In genomic region chr5:35596169-35597160, GRCm38 (mm10) we compare ENCODE assay signal across 14 mouse cellular contexts. TPM values are rescaled to one million over a fixed set of nuclear protein-coding genes. Genes with fewer than 3 reads are reported as not detected.
DNase-seq lines count a peak whose midpoint lies in the region; ATAC-seq and TF ChIP-seq lines count a peak whose summit lies in the region.
"Had no signal": no experiment of that assay in that cellular context is flagged by ENCODE, and none has a peak within 500 bp of the region (broad histone marks: within the 10 kb centered on the region; RNA-seq: fewer than 3 reads in every experiment).

No protein-coding gene starts in this region.

- no peak for DNase-seq in hindbrain, embryonic 11.5 days (ENCODE audit: low spot score)
- DNase-seq in urinary bladder, postnatal 4 days (ENCODE audit: low spot score in 2 of 2) = no peak
- no peak for DNase-seq in liver, postnatal 0 days
- DNase-seq in cerebellum, postnatal 10 days = no peak

- H3K9me3 ChIP-seq in hindbrain, embryonic 13.5 days = no peaks in the 10 kb centered on the region
- no peaks in the 10 kb centered on the region for H3K9me3 ChIP-seq in hindbrain, embryonic 11.5 days (ENCODE audit: control insufficient read depth, low read length)
- H3K9me3 ChIP-seq in intestine, embryonic 15.5 days = no peaks in the 10 kb centered on the region
- no peaks in the 10 kb centered on the region; the same call in 1 of the 2 replicates for H3K9me3 ChIP-seq in lung, embryonic 16.5 days (ENCODE audit: control insufficient read depth, low read length)
- H3K9me3 ChIP-seq in liver, postnatal 0 days (ENCODE audit: low read length) = no peaks in the 10 kb centered on the region
- H3K9me3 ChIP-seq: hindbrain, embryonic 12.5 days; limb, embryonic 15.5 days; liver, embryonic 15.5 days had no signal

- ATAC-seq in hindbrain, embryonic 13.5 days (ENCODE audit: low FRiP score) = 0 out of 2 replicates have a peak, but pooled peaks have one; percentile 28
- ATAC-seq in hindbrain, embryonic 11.5 days (ENCODE audit: low FRiP score) = no peak
- peak; percentile 16; the same call in 1 of the 2 replicates for ATAC-seq in intestine, embryonic 15.5 days
- peak; percentile 80 for ATAC-seq in lung, embryonic 16.5 days (ENCODE audit: low read depth)
- peak; percentile 38 for ATAC-seq in megakaryocyte progenitor cell, adult 5-6 weeks (replicated peaks; ENCODE audit: poor library complexity)
- no peak for ATAC-seq in liver, postnatal 0 days
- ATAC-seq: forebrain, embryonic 13.5 days had no signal

- H3K4me3 ChIP-seq in hindbrain, embryonic 13.5 days = no peak overlapping the region
- no peak overlapping the region for H3K4me3 ChIP-seq in hindbrain, embryonic 11.5 days (ENCODE audit: low read depth, low read length)
- no peak overlapping the region for H3K4me3 ChIP-seq in intestine, embryonic 15.5 days (replicated peaks)
- no peak overlapping the region for H3K4me3 ChIP-seq in lung, embryonic 16.5 days (ENCODE audit: low read length)
- H3K4me3 ChIP-seq in liver, postnatal 0 days (ENCODE audit: low read depth, low read length) = no peak overlapping the region
- H3K4me3 ChIP-seq: erythroblast, embryonic 14.5 days; forebrain, embryonic 13.5 days; heart, embryonic 10.5 days; hindbrain, embryonic 12.5 days; limb, embryonic 15.5 days; liver, embryonic 15.5 days had no signal

- H3K36me3 ChIP-seq in hindbrain, embryonic 13.5 days = peaks cover 88% of the 10 kb centered on the region
- H3K36me3 ChIP-seq in hindbrain, embryonic 11.5 days (ENCODE audit: control insufficient read depth, insufficient read depth, low read length) = peaks cover 4% of the 10 kb centered on the region; the same call in 1 of the 2 replicates
- H3K36me3 ChIP-seq in intestine, embryonic 15.5 days = peaks cover 22% of the 10 kb centered on the region
- H3K36me3 ChIP-seq in lung, embryonic 16.5 days (ENCODE audit: control insufficient read depth, insufficient read depth, low read length) = peaks cover 15% of the 10 kb centered on the region
- H3K36me3 ChIP-seq in liver, postnatal 0 days (replicated peaks; ENCODE audit: insufficient read depth, low read length) = peaks cover 43% of the 10 kb centered on the region

- no peak overlapping the region for H3K27ac ChIP-seq in hindbrain, embryonic 13.5 days
- no peak overlapping the region for H3K27ac ChIP-seq in hindbrain, embryonic 11.5 days (ENCODE audit: low read depth, low read length)
- no peak overlapping the region for H3K27ac ChIP-seq in intestine, embryonic 15.5 days
- H3K27ac ChIP-seq in lung, embryonic 16.5 days (ENCODE audit: low read length) = peak overlapping the region; percentile 36; the same call in 1 of the 2 replicates
- no peak overlapping the region for H3K27ac ChIP-seq in liver, postnatal 0 days (ENCODE audit: low read depth)
- H3K27ac ChIP-seq: forebrain, embryonic 13.5 days; heart, embryonic 10.5 days; hindbrain, embryonic 12.5 days; limb, embryonic 15.5 days; liver, embryonic 15.5 days had no signal

- no peak overlapping the region for H3K4me2 ChIP-seq in hindbrain, embryonic 13.5 days
- no peak overlapping the region for H3K4me2 ChIP-seq in hindbrain, embryonic 11.5 days (replicated peaks; ENCODE audit: low read depth, low read length)
- H3K4me2 ChIP-seq in intestine, embryonic 15.5 days (replicated peaks) = no peak overlapping the region
- no peak overlapping the region for H3K4me2 ChIP-seq in lung, embryonic 16.5 days (ENCODE audit: low read depth, low read length)
- H3K4me2 ChIP-seq in liver, postnatal 0 days (ENCODE audit: low read depth, low read length) = no peak overlapping the region
- H3K4me2 ChIP-seq: forebrain, embryonic 13.5 days; hindbrain, embryonic 12.5 days; limb, embryonic 15.5 days; liver, embryonic 15.5 days had no signal

- no peak overlapping the region for H3K9ac ChIP-seq in hindbrain, embryonic 13.5 days
- no peak overlapping the region for H3K9ac ChIP-seq in hindbrain, embryonic 11.5 days (ENCODE audit: low read depth, low read length)
- H3K9ac ChIP-seq in intestine, embryonic 15.5 days = no peak overlapping the region
- H3K9ac ChIP-seq in lung, embryonic 16.5 days (ENCODE audit: low read length) = peak overlapping the region; percentile 40; the same call in 1 of the 2 replicates
- no peak overlapping the region for H3K9ac ChIP-seq in liver, postnatal 0 days (replicated peaks)
- H3K9ac ChIP-seq: forebrain, embryonic 13.5 days; hindbrain, embryonic 12.5 days; limb, embryonic 15.5 days; liver, embryonic 15.5 days had no signal

- 87% methylated on average over 18 of the region's 18 CpGs for WGBS in hindbrain, embryonic 13.5 days
- WGBS in hindbrain, embryonic 11.5 days = 87% methylated on average over 18 of the region's 18 CpGs
- 68% methylated on average over 18 of the region's 18 CpGs for WGBS in intestine, embryonic 15.5 days
- WGBS in lung, embryonic 16.5 days = 46% methylated on average over 18 of the region's 18 CpGs
- WGBS in liver, postnatal 0 days (ENCODE audit: insufficient replicate concordance) = 69% methylated on average over 18 of the region's 18 CpGs

- no peaks in the 10 kb centered on the region for H3K4me1 ChIP-seq in hindbrain, embryonic 13.5 days (replicated peaks)
- no peaks in the 10 kb centered on the region for H3K4me1 ChIP-seq in hindbrain, embryonic 11.5 days (replicated peaks; ENCODE audit: control insufficient read depth, insufficient read depth, low read length)
- no peaks in the 10 kb centered on the region for H3K4me1 ChIP-seq in intestine, embryonic 15.5 days (replicated peaks)
- H3K4me1 ChIP-seq in lung, embryonic 16.5 days (replicated peaks; ENCODE audit: control insufficient read depth, insufficient read depth, low read length) = peaks cover 13% of the 10 kb centered on the region
- no peaks in the 10 kb centered on the region for H3K4me1 ChIP-seq in liver, postnatal 0 days (ENCODE audit: insufficient read depth)
- H3K4me1 ChIP-seq: forebrain, embryonic 13.5 days; hindbrain, embryonic 12.5 days; limb, embryonic 15.5 days; liver, embryonic 15.5 days had no signal

- no peaks in the 10 kb centered on the region for H3K27me3 ChIP-seq in hindbrain, embryonic 13.5 days
- no peaks in the 10 kb centered on the region for H3K27me3 ChIP-seq in hindbrain, embryonic 11.5 days (ENCODE audit: control insufficient read depth, insufficient read depth, low read length)
- H3K27me3 ChIP-seq in intestine, embryonic 15.5 days (replicated peaks) = no peaks in the 10 kb centered on the region
- no peaks in the 10 kb centered on the region for H3K27me3 ChIP-seq in lung, embryonic 16.5 days (ENCODE audit: control insufficient read depth, insufficient read depth, low read depth, low read length)
- H3K27me3 ChIP-seq in liver, postnatal 0 days (ENCODE audit: insufficient read depth, low read length) = no peaks in the 10 kb centered on the region
- H3K27me3 ChIP-seq: forebrain, embryonic 13.5 days; hindbrain, embryonic 12.5 days; limb, embryonic 15.5 days; liver, embryonic 15.5 days had no signal

- no peak for TF ChIP-seq EP300 in liver, postnatal 0 days (IDR thresholded peaks at IDR 0.05; ENCODE audit: low read depth)

- TF ChIP-seq CTCF in liver, postnatal 0 days (IDR thresholded peaks at IDR 0.05; ENCODE audit: low read depth) = no peak

RNA-seq across cellular contexts. Expression of gene Acox3, which starts 13.6 kb away (rescaled TPM):
- polyA plus RNA-seq in hindbrain, embryonic 13.5 days (2015; fragmentation: Nextera tagmentation; extraction: Ambion mirVana) = 16.0 and 16.3 TPM in 2 replicates
- 14.7 and 15.1 TPM in 2 replicates for polyA plus RNA-seq in hindbrain, embryonic 11.5 days (2014; fragmentation: Nextera tagmentation; extraction: Ambion mirVana)
- polyA plus RNA-seq in intestine, embryonic 15.5 days (2015; fragmentation: Nextera tagmentation; extraction: Ambion mirVana) = 13.2 and 13.8 TPM in 2 replicates
- polyA plus RNA-seq in lung, embryonic 16.5 days (2015; fragmentation: Nextera tagmentation; extraction: Ambion mirVana) = 13.9 and 14.3 TPM in 2 replicates
- 19.0 and 24.9 TPM in 2 replicates for total RNA-seq in megakaryocyte progenitor cell, adult 5-6 weeks (2015)
- 26.7 and 29.6 TPM in 2 replicates for total RNA-seq in megakaryocyte progenitor cell, adult 5-6 weeks (2017)
- 4.0 and 4.3 TPM in 2 replicates for polyA plus RNA-seq in liver, postnatal 0 days (2015; fragmentation: Nextera tagmentation; extraction: Ambion mirVana)

RNA-seq across cellular contexts. Expression of gene Trmt44, which starts 21.6 kb away (rescaled TPM):
- polyA plus RNA-seq in hindbrain, embryonic 13.5 days (2015; fragmentation: Nextera tagmentation; extraction: Ambion mirVana) = 7.5 and 8.2 TPM in 2 replicates
- 7.8 and 9.3 TPM in 2 replicates for polyA plus RNA-seq in hindbrain, embryonic 11.5 days (2014; fragmentation: Nextera tagmentation; extraction: Ambion mirVana)
- 8.1 and 8.5 TPM in 2 replicates for polyA plus RNA-seq in intestine, embryonic 15.5 days (2015; fragmentation: Nextera tagmentation; extraction: Ambion mirVana)
- polyA plus RNA-seq in lung, embryonic 16.5 days (2015; fragmentation: Nextera tagmentation; extraction: Ambion mirVana) = 9.1 and 10.6 TPM in 2 replicates
- total RNA-seq in megakaryocyte progenitor cell, adult 5-6 weeks (2015) = 6.2 and 8.4 TPM in 2 replicates
- 6.3 and 7.5 TPM in 2 replicates for total RNA-seq in megakaryocyte progenitor cell, adult 5-6 weeks (2017)
- polyA plus RNA-seq in liver, postnatal 0 days (2015; fragmentation: Nextera tagmentation; extraction: Ambion mirVana) = 1.5 and 1.7 TPM in 2 replicates

Comparison
In these comparisons a context has a peak if more than half of its experiments do, and no peak if none do; other contexts are left out.
1. ATAC-seq: peak in hindbrain, embryonic 13.5 days (single experiment), intestine, embryonic 15.5 days (single experiment), lung, embryonic 16.5 days (single experiment) and megakaryocyte progenitor cell, adult 5-6 weeks (single experiment); none in hindbrain, embryonic 11.5 days (single experiment) and liver, postnatal 0 days (single experiment).